Mouse (Mus musculus): ENCODE results near the gene D230025D16Rik. TPM values are rescaled to one million over a fixed set of nuclear protein-coding genes. Genes with fewer than 3 reads are reported as not detected.

Gene D230025D16Rik
- polyA plus RNA-seq, 1 experiment from 2014 or later = 19.1 TPM

DNA sequence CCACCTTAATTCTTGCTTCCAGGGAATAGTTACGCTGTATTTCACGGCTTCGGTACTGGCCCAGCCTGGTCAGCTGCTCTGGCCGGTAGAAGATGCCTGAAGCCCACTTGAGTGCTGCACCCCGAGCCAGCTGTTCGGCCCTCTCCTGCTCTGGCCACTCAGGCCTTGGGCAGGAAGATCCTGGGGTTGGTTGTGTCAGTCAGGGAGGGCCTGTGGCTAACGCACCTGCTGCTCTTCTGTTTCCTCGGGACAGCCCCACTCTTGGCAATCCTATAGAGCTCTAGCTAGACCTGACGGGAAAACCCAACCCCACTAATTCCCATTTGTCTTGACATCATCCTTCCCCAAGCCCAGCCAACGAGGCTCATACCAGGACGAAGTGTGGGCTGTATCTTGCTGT is 70.3 kb downstream of the D230025D16Rik start:
- WGBS = 66% methylated on average over 11 of the region's 11 CpGs
- TF ChIP-seq EP300 (optimal IDR thresholded peaks at IDR 0.05) (no peak), CTCF (IDR thresholded peaks at IDR 0.05; ENCODE audit: low read depth) (no peak)
- Histone ChIP-seq H3K4me3 (ENCODE audit: low read depth, low read length) (no peak overlapping the region), H3K27me3 (ENCODE audit: control insufficient read depth, insufficient read depth, low read length) (no peaks in the 10 kb centered on the region), H3K36me3 (ENCODE audit: control insufficient read depth, insufficient read depth, low read length) (peaks cover 5% of the 10 kb centered on the region; the same call in 1 of the 2 replicates), H3K4me1 (replicated peaks; ENCODE audit: control insufficient read depth, insufficient read depth) (peaks cover 5% of the 10 kb centered on the region; the same call in 1 of the 2 replicates), H3K27ac (replicated peaks) (no peak overlapping the region), H3K9ac (ENCODE audit: low read length) (no peak overlapping the region), H3K9me3 (ENCODE audit: control insufficient read depth, low read length) (no peaks in the 10 kb centered on the region), H3K4me2 (replicated peaks; ENCODE audit: low read depth) (no peak overlapping the region)
- DNase-seq (ENCODE audit: low spot score) (no peak), ATAC-seq (ENCODE audit: low FRiP score, low TSS enrichment) (no peak)

DNA sequence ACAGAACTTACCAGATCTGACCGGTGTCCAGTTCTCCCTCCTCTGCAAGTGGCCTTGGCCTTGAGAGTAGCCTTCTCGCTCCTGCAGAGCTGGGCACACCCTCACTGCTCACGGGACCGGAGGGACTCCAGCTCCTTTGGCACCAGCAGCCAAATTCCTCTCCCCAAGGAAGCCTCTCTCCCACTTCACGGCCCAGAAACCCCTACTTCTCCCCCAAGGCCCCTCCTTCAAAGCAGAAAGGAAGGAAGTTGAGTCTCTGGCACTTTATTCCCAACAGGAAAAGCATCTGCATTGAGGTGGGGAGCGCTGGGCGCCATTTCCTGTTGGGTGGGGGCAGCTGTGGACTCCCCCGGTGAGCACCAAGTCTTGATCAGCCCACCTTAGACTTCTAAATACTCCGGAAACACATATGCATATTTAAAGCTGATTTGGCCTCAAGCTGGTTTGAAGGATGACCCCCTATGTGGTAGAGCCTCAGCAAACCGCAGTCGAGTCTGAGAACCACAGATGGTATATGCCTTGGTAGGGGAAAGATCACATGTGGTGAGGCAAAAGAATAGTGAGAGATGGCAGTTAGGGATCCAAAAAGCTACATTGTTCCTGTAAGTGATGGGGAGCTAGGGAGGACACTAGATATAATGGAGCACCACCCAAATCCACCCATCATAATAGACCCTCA is 71.1 kb downstream of the D230025D16Rik start, which contains the start of gene Exoc3l:
Gene Exoc3l, minus strand, starts transcription at position 207 of the 679 bp plus-strand sequence.
- H3K36me3 ChIP-seq (ENCODE audit: control insufficient read depth, insufficient read depth, low read length) = peaks cover 6% of the 10 kb centered on the region; the same call in 1 of the 2 replicates

DNA sequence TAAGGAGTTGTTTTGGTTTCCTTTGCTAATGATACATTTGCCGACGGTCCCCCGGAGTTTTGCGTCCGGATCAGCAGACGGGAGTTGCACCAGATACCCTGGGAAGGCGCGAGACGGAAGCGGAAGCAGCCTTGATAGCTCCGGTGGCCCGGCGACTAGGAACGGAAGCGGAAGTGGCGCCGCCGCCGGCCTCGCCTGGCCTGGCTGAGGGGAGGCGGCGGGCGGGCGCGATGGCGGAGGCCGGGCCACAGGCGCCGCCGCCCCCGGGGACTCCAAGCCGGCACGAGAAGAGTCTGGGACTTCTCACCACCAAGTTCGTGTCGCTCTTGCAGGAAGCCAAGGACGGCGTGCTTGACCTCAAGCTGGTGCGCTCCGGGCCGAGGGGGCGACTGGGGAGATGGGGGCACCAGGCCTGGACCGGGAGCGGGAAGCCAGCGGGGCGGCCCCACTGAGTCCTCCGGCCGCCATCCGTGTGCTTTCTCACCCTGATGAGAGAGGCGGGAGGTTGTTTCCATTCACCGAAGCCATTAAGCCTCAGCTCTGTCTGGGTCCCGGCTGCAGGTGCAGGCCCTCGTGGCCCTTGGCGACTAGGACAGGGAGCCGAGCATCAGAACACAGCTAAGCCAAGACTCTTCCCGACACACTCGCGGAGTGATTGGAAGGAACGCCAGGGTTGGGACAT is 72.7 kb downstream of the D230025D16Rik start, which contains the start of gene E2f4:
Gene E2f4, plus strand, starts transcription at position 153 of the 682 bp plus-strand sequence.
- H3K4me3 ChIP-seq (ENCODE audit: low read depth, low read length) = peak within 1 kb of the TSS; percentile 94
- no peaks in the 10 kb centered on the region for H3K27me3 ChIP-seq (ENCODE audit: control insufficient read depth, insufficient read depth, low read length)
- peak within 1 kb of the TSS; percentile 83 for H3K27ac ChIP-seq (replicated peaks)
- TF ChIP-seq EP300 (optimal IDR thresholded peaks at IDR 0.05) = no peak
- no peak for TF ChIP-seq CTCF (IDR thresholded peaks at IDR 0.05; ENCODE audit: low read depth)
- no peaks in the 10 kb centered on the region for H3K9me3 ChIP-seq (ENCODE audit: control insufficient read depth, low read length)
- DNase-seq (ENCODE audit: low spot score) = peak; percentile 95
- peak; percentile 92 for ATAC-seq (ENCODE audit: low FRiP score, low TSS enrichment)
- H3K9ac ChIP-seq (ENCODE audit: low read length) = peak within 1 kb of the TSS; percentile 94
- WGBS = 1% methylated on average over 53 of the region's 58 CpGs
- peaks cover 13% of the 10 kb centered on the region for H3K36me3 ChIP-seq (ENCODE audit: control insufficient read depth, insufficient read depth, low read length)
- peak within 1 kb of the TSS; percentile 86 for H3K4me2 ChIP-seq (replicated peaks; ENCODE audit: low read depth)
- peaks cover 5% of the 10 kb centered on the region; the same call in 1 of the 2 replicates for H3K4me1 ChIP-seq (replicated peaks; ENCODE audit: control insufficient read depth, insufficient read depth)

More for the DNA sequence above, 71.1 kb downstream of the D230025D16Rik start, which contains the start of gene Exoc3l:
- no peak within 1 kb of the TSS; the same call in 1 of the 2 replicates for H3K4me3 ChIP-seq (ENCODE audit: low read depth, low read length)
- no peak within 1 kb of the TSS for H3K9ac ChIP-seq (ENCODE audit: low read length)
- ATAC-seq (ENCODE audit: low FRiP score, low TSS enrichment) (no peak), DNase-seq (ENCODE audit: low spot score) (no peak)
- no peak within 1 kb of the TSS for H3K27ac ChIP-seq (replicated peaks)
- no peaks in the 10 kb centered on the region for H3K27me3 ChIP-seq (ENCODE audit: control insufficient read depth, insufficient read depth, low read length)
- no peak for TF ChIP-seq CTCF (IDR thresholded peaks at IDR 0.05; ENCODE audit: low read depth)
- no peak for TF ChIP-seq EP300 (optimal IDR thresholded peaks at IDR 0.05)
- peak within 1 kb of the TSS; percentile 86; the same call in 1 of the 2 replicates for H3K4me2 ChIP-seq (replicated peaks; ENCODE audit: low read depth)
- peaks cover 5% of the 10 kb centered on the region; the same call in 1 of the 2 replicates for H3K4me1 ChIP-seq (replicated peaks; ENCODE audit: control insufficient read depth, insufficient read depth)
- H3K9me3 ChIP-seq (ENCODE audit: control insufficient read depth, low read length) = no peaks in the 10 kb centered on the region
- WGBS = 57% methylated on average over 11 of the region's 11 CpGs

DNA sequence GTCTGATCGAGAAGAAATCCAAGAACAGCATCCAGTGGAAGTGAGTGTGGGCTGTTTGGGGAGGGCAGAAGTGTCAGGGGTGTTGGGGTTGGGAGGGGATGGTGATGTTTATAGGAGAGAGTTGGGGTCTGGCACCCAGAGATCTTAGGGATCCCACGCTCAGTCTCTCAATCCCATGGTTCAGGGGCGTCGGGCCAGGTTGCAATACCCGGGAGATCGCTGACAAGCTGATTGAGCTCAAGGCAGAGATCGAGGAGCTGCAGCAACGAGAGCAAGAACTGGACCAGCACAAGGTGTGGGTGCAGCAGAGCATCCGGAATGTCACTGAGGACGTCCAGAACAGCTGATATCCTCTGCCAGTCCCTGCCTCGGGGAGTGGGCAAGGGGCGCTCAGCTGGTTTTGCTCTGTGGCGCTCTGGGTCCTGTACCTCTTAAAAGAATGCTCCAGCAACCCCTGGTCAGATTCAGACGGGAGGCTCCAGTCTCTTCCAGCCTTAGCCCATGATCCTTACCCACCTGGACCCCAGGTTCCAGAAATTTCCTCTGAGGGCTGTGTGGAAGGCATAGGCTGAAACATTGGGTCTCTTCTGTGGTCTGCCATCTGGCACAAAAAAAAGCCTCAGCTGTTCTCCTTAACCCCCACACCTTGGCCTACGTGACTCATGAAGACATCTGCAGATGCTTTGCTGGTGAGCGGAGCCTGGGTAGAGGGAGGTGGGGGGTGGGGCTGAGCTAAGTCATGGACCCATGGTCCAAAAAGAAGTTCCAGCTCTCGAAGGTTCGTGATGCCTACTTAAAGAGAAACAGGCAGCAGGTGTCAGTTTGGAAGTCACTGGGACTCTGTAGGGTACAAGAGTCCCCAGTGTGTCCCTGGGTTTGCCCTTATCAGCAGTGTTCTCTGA is 73.7 kb downstream of the D230025D16Rik start:
- 53% methylated on average over 18 of the region's 18 CpGs for WGBS
- TF ChIP-seq CTCF (IDR thresholded peaks at IDR 0.05; ENCODE audit: low read depth) (no peak), EP300 (optimal IDR thresholded peaks at IDR 0.05) (no peak)
- Histone ChIP-seq H3K4me2 (replicated peaks; ENCODE audit: low read depth) (peak overlapping the region; percentile 86), H3K36me3 (ENCODE audit: control insufficient read depth, insufficient read depth, low read length) (peaks cover 17% of the 10 kb centered on the region), H3K9me3 (ENCODE audit: control insufficient read depth, low read length) (no peaks in the 10 kb centered on the region), H3K4me1 (replicated peaks; ENCODE audit: control insufficient read depth, insufficient read depth) (peaks cover 5% of the 10 kb centered on the region; the same call in 1 of the 2 replicates), H3K9ac (ENCODE audit: low read length) (peak overlapping the region; percentile 94), H3K4me3 (ENCODE audit: low read depth, low read length) (peak overlapping the region; percentile 94), H3K27ac (replicated peaks) (0 out of 2 replicates have a peak overlapping the region, but pooled peaks have one; percentile 4), H3K27me3 (ENCODE audit: control insufficient read depth, insufficient read depth, low read length) (no peaks in the 10 kb centered on the region)
- ATAC-seq (ENCODE audit: low FRiP score, low TSS enrichment) = no peak
- no peak for DNase-seq (ENCODE audit: low spot score)

DNA sequence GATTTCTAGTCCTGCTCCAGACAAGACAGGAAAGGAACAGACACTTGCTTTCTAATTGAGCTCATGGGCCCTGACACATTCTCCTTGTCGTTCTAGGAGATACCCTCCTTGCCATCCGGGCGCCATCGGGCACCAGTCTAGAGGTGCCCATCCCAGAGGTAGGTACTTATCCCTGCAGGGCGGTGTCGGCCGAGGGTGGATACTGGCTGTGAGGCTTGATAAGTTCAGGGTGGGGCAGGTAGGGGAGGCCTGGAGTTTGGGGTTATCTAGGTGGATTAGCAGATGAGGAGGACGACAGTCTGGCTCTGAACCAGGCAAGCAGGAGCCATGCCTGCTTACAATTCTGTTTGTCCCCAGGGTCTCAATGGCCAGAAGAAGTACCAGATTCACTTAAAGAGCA is 75.0 kb downstream of the D230025D16Rik start:
- H3K36me3 ChIP-seq (ENCODE audit: control insufficient read depth, insufficient read depth, low read length) = peaks cover 21% of the 10 kb centered on the region
- H3K27me3 ChIP-seq (ENCODE audit: control insufficient read depth, insufficient read depth, low read length) = no peaks in the 10 kb centered on the region
- ATAC-seq (ENCODE audit: low FRiP score, low TSS enrichment) = no peak
- no peak for TF ChIP-seq EP300 (optimal IDR thresholded peaks at IDR 0.05)
- no peak for TF ChIP-seq CTCF (IDR thresholded peaks at IDR 0.05; ENCODE audit: low read depth)
- no peak overlapping the region for H3K4me3 ChIP-seq (ENCODE audit: low read depth, low read length)
- H3K27ac ChIP-seq (replicated peaks) = no peak overlapping the region
- DNase-seq (ENCODE audit: low spot score) = no peak
- no peak overlapping the region for H3K9ac ChIP-seq (ENCODE audit: low read length)
- 72% methylated on average over 8 of the region's 8 CpGs for WGBS
- peaks cover 5% of the 10 kb centered on the region; the same call in 1 of the 2 replicates for H3K4me1 ChIP-seq (replicated peaks; ENCODE audit: control insufficient read depth, insufficient read depth)
- no peaks in the 10 kb centered on the region for H3K9me3 ChIP-seq (ENCODE audit: control insufficient read depth, low read length)
- H3K4me2 ChIP-seq (replicated peaks; ENCODE audit: low read depth) = no peak overlapping the region

Other genes with a start within 250 kb of the D230025D16Rik start
- not detected in 2 replicates for gene Ces2h, start 224.3 kb upstream of the D230025D16Rik start, polyA plus RNA-seq (2015; fragmentation: Nextera tagmentation; extraction: Ambion mirVana)
- gene Ces3a, start 176.5 kb upstream of the D230025D16Rik start, polyA plus RNA-seq (2015; fragmentation: Nextera tagmentation; extraction: Ambion mirVana) = 0.96 and 1.3 TPM in 2 replicates
- not detected in 2 replicates for gene Ces3b, start 141.4 kb upstream of the D230025D16Rik start, polyA plus RNA-seq (2015; fragmentation: Nextera tagmentation; extraction: Ambion mirVana)
- gene Ces4a, start 93.3 kb upstream of the D230025D16Rik start, polyA plus RNA-seq (2015; fragmentation: Nextera tagmentation; extraction: Ambion mirVana) = not detected in 2 replicates
- 31.4 and 33.5 TPM in 2 replicates for gene Cbfb, start 54.5 kb upstream of the D230025D16Rik start, polyA plus RNA-seq (2015; fragmentation: Nextera tagmentation; extraction: Ambion mirVana)
- gene B3gnt9, start 30.0 kb downstream of the D230025D16Rik start, polyA plus RNA-seq (2015; fragmentation: Nextera tagmentation; extraction: Ambion mirVana) = 14.7 and 15.4 TPM in 2 replicates
- 28.6 and 30.5 TPM in 2 replicates for gene Tradd, start 39.5 kb downstream of the D230025D16Rik start, polyA plus RNA-seq (2015; fragmentation: Nextera tagmentation; extraction: Ambion mirVana)
- 3.5 and 3.7 TPM in 2 replicates for gene Fbxl8, start 39.5 kb downstream of the D230025D16Rik start, polyA plus RNA-seq (2015; fragmentation: Nextera tagmentation; extraction: Ambion mirVana)
- 0.23 and 0.34 TPM in 2 replicates for gene Hsf4, start 44.7 kb downstream of the D230025D16Rik start, polyA plus RNA-seq (2015; fragmentation: Nextera tagmentation; extraction: Ambion mirVana)
- gene Nol3, start 51.0 kb downstream of the D230025D16Rik start, polyA plus RNA-seq (2015; fragmentation: Nextera tagmentation; extraction: Ambion mirVana) = 1.2 and 1.4 TPM in 2 replicates
- gene 4931428F04Rik, start 64.7 kb downstream of the D230025D16Rik start, polyA plus RNA-seq (2015; fragmentation: Nextera tagmentation; extraction: Ambion mirVana) = 1.9 and 3.0 TPM in 2 replicates
- 3.4 and 3.7 TPM in 2 replicates for gene Exoc3l, start 71.0 kb downstream of the D230025D16Rik start, polyA plus RNA-seq (2015; fragmentation: Nextera tagmentation; extraction: Ambion mirVana)
- gene E2f4, start 72.5 kb downstream of the D230025D16Rik start, polyA plus RNA-seq (2015; fragmentation: Nextera tagmentation; extraction: Ambion mirVana) = 31.0 and 38.5 TPM in 2 replicates
- 17.1 and 19.9 TPM in 2 replicates for gene Elmo3, start 80.5 kb downstream of the D230025D16Rik start, polyA plus RNA-seq (2015; fragmentation: Nextera tagmentation; extraction: Ambion mirVana)
- gene Lrrc29, start 101.1 kb downstream of the D230025D16Rik start, polyA plus RNA-seq (2015; fragmentation: Nextera tagmentation; extraction: Ambion mirVana) = 2.7 and 2.8 TPM in 2 replicates
- gene Tmem208, start 101.2 kb downstream of the D230025D16Rik start, polyA plus RNA-seq (2015; fragmentation: Nextera tagmentation; extraction: Ambion mirVana) = 105 and 111 TPM in 2 replicates
- gene Fhod1, start 122.8 kb downstream of the D230025D16Rik start, polyA plus RNA-seq (2015; fragmentation: Nextera tagmentation; extraction: Ambion mirVana) = 0.63 and 0.93 TPM in 2 replicates
- 0.29 and 0.40 TPM in 2 replicates for gene Slc9a5, start 123.7 kb downstream of the D230025D16Rik start, polyA plus RNA-seq (2015; fragmentation: Nextera tagmentation; extraction: Ambion mirVana)
- 0.05 and 0.10 TPM in 2 replicates for gene Plekhg4, start 148.1 kb downstream of the D230025D16Rik start, polyA plus RNA-seq (2015; fragmentation: Nextera tagmentation; extraction: Ambion mirVana)
- not detected in 2 replicates for gene Kctd19, start 188.4 kb downstream of the D230025D16Rik start, polyA plus RNA-seq (2015; fragmentation: Nextera tagmentation; extraction: Ambion mirVana)
- 0.08 and 0.19 TPM in 2 replicates for gene Lrrc36, start 188.4 kb downstream of the D230025D16Rik start, polyA plus RNA-seq (2015; fragmentation: Nextera tagmentation; extraction: Ambion mirVana)
- 89.9 and 99.8 TPM in 2 replicates for gene Tppp3, start 246.4 kb downstream of the D230025D16Rik start, polyA plus RNA-seq (2015; fragmentation: Nextera tagmentation; extraction: Ambion mirVana)

Measured in stomach, postnatal 0 days (tissue).